Mouse (Mus musculus) intestine, embryonic 16.5 days (tissue): ENCODE measurements at regions not wholly inside any gene's neighbourhood (a gene's known extent, or its start where the extent isn't known, plus 50 kb on each side); places are given as distances from the start of the nearest gene placed in this dataset.
A peak's percentile ranks its signal among the peaks of the same experiment; 100 is the strongest.

ENCODE experiments used
- ATAC-seq: fragments of 200-750 bp; cut with Nextera tagmentation; 2 replicates; pipeline ENCODE4 v1.8.0; 2017; ENCODE audit warnings: moderate TSS enrichment, moderate library complexity
- H3K27ac ChIP-seq: fragments of 300-500 bp; sonication (generic); 2 replicates; pipeline ENCODE4 v1.5.1; 2014; ENCODE audit warnings: mild to moderate bottlenecking, low read length
- H3K27me3 ChIP-seq: fragments of 300-500 bp; sonication (generic); replicated peaks from 2 replicates; pipeline ENCODE4 v1.6.1; 2014; ENCODE audit warnings: low read length, control low read depth, mixed read lengths; ENCODE audit not compliant: control insufficient read depth, insufficient read depth
- H3K36me3 ChIP-seq: fragments of 300-500 bp; sonication (generic); 2 replicates; pipeline ENCODE4 v1.6.1; 2014; ENCODE audit warnings: low read length, control low read depth; ENCODE audit not compliant: control insufficient read depth, insufficient read depth
- H3K4me1 ChIP-seq: fragments of 300-500 bp; sonication (generic); 2 replicates; pipeline ENCODE4 v1.6.1; 2014; ENCODE audit warnings: low read length, control low read depth, mixed read lengths; ENCODE audit not compliant: control insufficient read depth, insufficient read depth
- H3K4me2 ChIP-seq: fragments of 300-500 bp; sonication (generic); 2 replicates; pipeline ENCODE4 v1.6.1; 2014; ENCODE audit warnings: low read depth, low read length, control low read depth
- H3K4me3 ChIP-seq: fragments of 300-500 bp; sonication (generic); 2 replicates; pipeline ENCODE4 v1.5.1; 2014; ENCODE audit warnings: mild to moderate bottlenecking, low read length
- H3K9ac ChIP-seq: fragments of 300-500 bp; sonication (generic); 2 replicates; pipeline ENCODE4 v1.6.1; 2014; ENCODE audit warnings: low read depth, low read length
- H3K9me3 ChIP-seq: fragments of 300-500 bp; sonication (generic); 2 replicates; pipeline ENCODE4 v1.6.1; 2016; ENCODE audit warnings: low read length, control low read depth; ENCODE audit not compliant: control insufficient read depth
- WGBS: fragments of 180-500 bp; shearing (Covaris S2); extraction: QIAGEN DNeasy Blood & Tissue Kit; methylation state at CpG from one replicate; pipeline ENCODE4 v1.1.7; 2014; 5-methylcytosine and 5-hydroxymethylcytosine counted together

DNA sequence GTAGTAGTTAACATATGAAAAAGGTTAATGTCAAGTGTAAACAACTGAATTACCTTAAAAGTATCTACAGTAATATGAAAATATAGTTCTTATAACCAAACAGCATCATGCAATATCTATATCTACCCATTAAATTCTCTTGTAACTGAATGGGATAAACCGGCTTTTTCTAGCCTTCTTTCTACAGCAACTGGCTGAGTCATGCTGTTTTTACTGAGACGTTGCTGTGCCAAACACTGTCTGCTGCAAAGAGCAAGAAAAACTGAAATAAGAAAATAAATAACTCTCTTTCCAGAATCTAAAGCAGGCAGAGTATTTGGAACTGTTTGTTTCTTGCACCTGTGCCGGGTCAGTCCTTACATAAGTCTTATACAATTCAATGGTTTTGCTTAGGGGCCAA lies 74.0 kb downstream of the Nxf2 start:
- no peak overlapping the region for H3K4me2 ChIP-seq
- H3K4me1 ChIP-seq = no peaks in the 10 kb centered on the region
- no peak overlapping the region for H3K4me3 ChIP-seq
- H3K36me3 ChIP-seq = no peaks in the 10 kb centered on the region
- H3K9ac ChIP-seq = no peak overlapping the region
- H3K27me3 ChIP-seq = no peaks in the 10 kb centered on the region
- no peaks in the 10 kb centered on the region for H3K9me3 ChIP-seq
- ATAC-seq = no peak
- no peak overlapping the region for H3K27ac ChIP-seq
- WGBS = 82% methylated on average over 3 of the region's 3 CpGs

DNA sequence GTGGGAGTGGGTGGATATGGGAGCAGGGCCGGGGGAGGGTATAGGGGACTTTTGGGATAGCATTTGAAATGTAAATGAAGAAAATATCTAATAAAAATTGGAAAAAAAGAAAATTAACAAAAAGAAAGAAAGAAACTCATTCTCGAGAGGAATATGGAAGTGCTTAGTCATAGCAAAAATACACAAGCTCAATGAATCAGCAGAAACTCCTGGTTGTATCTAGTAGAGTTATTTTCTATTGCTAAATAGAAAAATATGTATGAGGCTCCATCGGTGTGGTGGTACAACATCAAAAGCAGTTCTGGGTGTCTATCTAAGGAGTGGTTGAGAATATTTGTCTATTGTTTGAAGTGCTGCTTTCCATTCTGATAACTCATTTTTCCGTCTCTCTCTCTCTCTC lies 74.9 kb downstream of the Nxf2 start:
- H3K9ac ChIP-seq = no peak overlapping the region

GRCm38 (mm10) chrX:134882334-134882733 lies 73.3 kb upstream of the Armcx2 start:
- peak overlapping the region; percentile 54 for H3K27ac ChIP-seq
- no peaks in the 10 kb centered on the region for H3K27me3 ChIP-seq
- no peak overlapping the region for H3K4me3 ChIP-seq
- no peak overlapping the region for H3K9ac ChIP-seq
- no peaks in the 10 kb centered on the region for H3K9me3 ChIP-seq
- 54% methylated on average over 5 of the region's 5 CpGs for WGBS
- ATAC-seq = no peak
- H3K4me2 ChIP-seq = no peak overlapping the region
- H3K4me1 ChIP-seq = no peaks in the 10 kb centered on the region
- H3K36me3 ChIP-seq = no peaks in the 10 kb centered on the region

More for the DNA sequence above, 74.9 kb downstream of the Nxf2 start:
- Histone ChIP-seq H3K9me3 (no peaks in the 10 kb centered on the region), H3K4me1 (no peaks in the 10 kb centered on the region), H3K4me3 (no peak overlapping the region), H3K27ac (no peak overlapping the region), H3K4me2 (no peak overlapping the region), H3K27me3 (no peaks in the 10 kb centered on the region), H3K36me3 (no peaks in the 10 kb centered on the region)
- no peak for ATAC-seq
- WGBS = 89% methylated on average over 4 of the region's 4 CpGs

- no peaks in the 10 kb centered on the region for H3K4me1 ChIP-seq
- no peaks in the 10 kb centered on the region for H3K9me3 ChIP-seq
- no peak overlapping the region for H3K27ac ChIP-seq
- H3K4me3 ChIP-seq = no peak overlapping the region
- WGBS = 72% methylated on average over 2 of the region's 2 CpGs
- ATAC-seq = no peak
- H3K4me2 ChIP-seq = no peak overlapping the region
- H3K36me3 ChIP-seq = no peaks in the 10 kb centered on the region
- H3K9ac ChIP-seq = no peak overlapping the region
- H3K27me3 ChIP-seq = no peaks in the 10 kb centered on the region
These were observed 70.9 kb upstream of the Armcx2 start for GRCm38 (mm10) chrX:134879877-134880276.

- no peaks in the 10 kb centered on the region for H3K36me3 ChIP-seq
- H3K9ac ChIP-seq = no peak overlapping the region
- no peak for ATAC-seq
- H3K9me3 ChIP-seq = no peaks in the 10 kb centered on the region
- WGBS = 72% methylated on average over 2 of the region's 2 CpGs
- H3K27me3 ChIP-seq = no peaks in the 10 kb centered on the region
- no peak overlapping the region for H3K4me2 ChIP-seq
- no peak overlapping the region for H3K4me3 ChIP-seq
- H3K4me1 ChIP-seq = no peaks in the 10 kb centered on the region
- H3K27ac ChIP-seq = no peak overlapping the region
These were observed 69.8 kb upstream of the Armcx2 start for GRCm38 (mm10) chrX:134878870-134879269.

DNA sequence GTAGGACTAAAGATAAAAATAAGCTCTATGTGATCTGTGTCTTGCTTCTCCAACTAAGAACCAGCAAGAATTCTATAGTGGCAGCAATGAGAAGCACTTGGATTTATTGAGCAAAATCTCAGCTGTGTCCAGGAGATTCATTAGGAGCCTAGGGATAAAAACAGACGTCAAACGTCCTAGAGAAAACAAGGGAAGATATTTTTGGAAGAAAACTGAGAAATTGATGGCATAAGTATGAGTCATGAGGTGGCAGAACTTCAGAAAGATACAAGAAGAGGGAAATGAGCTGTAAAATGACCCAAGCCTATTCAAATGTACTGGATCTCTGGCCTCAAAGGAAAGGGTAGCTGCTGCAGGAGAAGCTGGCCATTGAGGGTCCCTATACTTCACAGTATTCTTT lies 65.7 kb upstream of the Armcx2 start:
- H3K4me1 ChIP-seq = no peaks in the 10 kb centered on the region
- no peak for ATAC-seq
- H3K36me3 ChIP-seq = no peaks in the 10 kb centered on the region
- no peak overlapping the region for H3K4me2 ChIP-seq
- H3K27ac ChIP-seq = no peak overlapping the region
- 38% methylated on average over 2 of the region's 2 CpGs for WGBS
- no peak overlapping the region for H3K4me3 ChIP-seq
- no peaks in the 10 kb centered on the region for H3K27me3 ChIP-seq
- no peak overlapping the region for H3K9ac ChIP-seq
- H3K9me3 ChIP-seq = no peaks in the 10 kb centered on the region

- 52% methylated on average over 1 of the region's 1 CpGs for WGBS
- Histone ChIP-seq H3K4me1 (no peaks in the 10 kb centered on the region), H3K9ac (no peak overlapping the region), H3K4me3 (no peak overlapping the region), H3K27me3 (no peaks in the 10 kb centered on the region), H3K36me3 (no peaks in the 10 kb centered on the region), H3K27ac (no peak overlapping the region), H3K9me3 (no peaks in the 10 kb centered on the region), H3K4me2 (no peak overlapping the region)
- ATAC-seq = no peak
These were observed 64.6 kb upstream of the Armcx2 start for GRCm38 (mm10) chrX:134873651-134874050.

- no peaks in the 10 kb centered on the region for H3K4me1 ChIP-seq
- no peaks in the 10 kb centered on the region for H3K27me3 ChIP-seq
- H3K4me2 ChIP-seq = no peak overlapping the region
- no peak overlapping the region for H3K9ac ChIP-seq
- no peaks in the 10 kb centered on the region for H3K9me3 ChIP-seq
- no peak for ATAC-seq
- no peaks in the 10 kb centered on the region for H3K36me3 ChIP-seq
- H3K4me3 ChIP-seq = no peak overlapping the region
- no peak overlapping the region for H3K27ac ChIP-seq
- 92% methylated on average over 1 of the region's 1 CpGs for WGBS
These were observed 52.6 kb upstream of the Armcx2 start for GRCm38 (mm10) chrX:134861641-134862040.
